Mouse (Mus musculus): ENCODE measurements around the gene Gm17577. TPM values are rescaled to one million over a fixed set of nuclear protein-coding genes. Genes with fewer than 3 reads are reported as not detected.
"Not testable (repeated sequence)": the region's sequence is repeated elsewhere in the genome, so short reads cannot be mapped to it uniquely, and the experiment has no call there.

Gm17577 gene
- total RNA-seq (2021) (not detected), polyA plus RNA-seq (2012; rRNA removed) (not detected in 2 replicates)
- long read RNA-seq, result 0 reads

GRCm38 (mm10) chrX:123246807-123247206 lies at the start of gene Gm17577:
Gene Gm17577, minus strand, starts transcription at chrX:123246907.
- DNase-seq; H3K27ac ChIP-seq; H3K79me2 ChIP-seq (replicated peaks; ENCODE audit: control insufficient read depth, insufficient read depth, low read length); H3K4me1 ChIP-seq (ENCODE audit: control insufficient read depth, insufficient read depth, low read length); intact Hi-C loops (cut with DNase I); H3K36me3 ChIP-seq (ENCODE audit: control insufficient read depth, insufficient read depth, low read length); H3K4me3 ChIP-seq; H3K27me3 ChIP-seq (ENCODE audit: control insufficient read depth, insufficient read depth, low read length); H3K9ac ChIP-seq (ENCODE audit: low read depth, low read length): not testable (repeated sequence)
- WGBS, result no CpG with 5 or more reads among the region's 3 CpGs

- H3K9ac ChIP-seq (ENCODE audit: low read depth, low read length); H3K27me3 ChIP-seq (ENCODE audit: control insufficient read depth, insufficient read depth, low read length); intact Hi-C loops (cut with DNase I): not testable (repeated sequence)
Measured at GRCm38 (mm10) chrX:123222381-123222780, 24.3 kb downstream of the Gm17577 start, which contains the start of gene Srsx. Gene Srsx, minus strand, starts transcription at chrX:123222481.

More at GRCm38 (mm10) chrX:123222381-123222780, 24.3 kb downstream of the Gm17577 start, which contains the start of gene Srsx:
- H3K79me2 ChIP-seq (replicated peaks; ENCODE audit: control insufficient read depth, insufficient read depth, low read length); H3K27ac ChIP-seq; DNase-seq; H3K4me1 ChIP-seq (ENCODE audit: control insufficient read depth, insufficient read depth, low read length); H3K4me3 ChIP-seq; H3K36me3 ChIP-seq (ENCODE audit: control insufficient read depth, insufficient read depth, low read length): not testable (repeated sequence)
- WGBS, result 13% methylated on average over 1 of the region's 1 CpGs

Other genes with a start within 250 kb of the Gm17577 start
- not detected for gene Gm17521, start 217.2 kb downstream of the Gm17577 start, total RNA-seq (2021)
- not detected in 2 replicates for gene Gm17521, start 217.2 kb downstream of the Gm17577 start, polyA plus RNA-seq (2012; rRNA removed)
- 1 to 10 TPM; 1.3 to 3.9 TPM for gene Cldn34c1, start 143.4 kb downstream of the Gm17577 start, total RNA-seq (2021)
- gene Cldn34c1, start 143.4 kb downstream of the Gm17577 start, polyA plus RNA-seq (2012; rRNA removed), result 3.4 and 5.2 TPM in 2 replicates
- not detected for gene Srsx, start 24.4 kb downstream of the Gm17577 start, total RNA-seq (2021)
- gene Srsx, start 24.4 kb downstream of the Gm17577 start, polyA plus RNA-seq (2012; rRNA removed), result not detected in 2 replicates